Mouse (Mus musculus): ENCODE measurements around the gene Gm20532.

Gm20532 gene

DNA sequence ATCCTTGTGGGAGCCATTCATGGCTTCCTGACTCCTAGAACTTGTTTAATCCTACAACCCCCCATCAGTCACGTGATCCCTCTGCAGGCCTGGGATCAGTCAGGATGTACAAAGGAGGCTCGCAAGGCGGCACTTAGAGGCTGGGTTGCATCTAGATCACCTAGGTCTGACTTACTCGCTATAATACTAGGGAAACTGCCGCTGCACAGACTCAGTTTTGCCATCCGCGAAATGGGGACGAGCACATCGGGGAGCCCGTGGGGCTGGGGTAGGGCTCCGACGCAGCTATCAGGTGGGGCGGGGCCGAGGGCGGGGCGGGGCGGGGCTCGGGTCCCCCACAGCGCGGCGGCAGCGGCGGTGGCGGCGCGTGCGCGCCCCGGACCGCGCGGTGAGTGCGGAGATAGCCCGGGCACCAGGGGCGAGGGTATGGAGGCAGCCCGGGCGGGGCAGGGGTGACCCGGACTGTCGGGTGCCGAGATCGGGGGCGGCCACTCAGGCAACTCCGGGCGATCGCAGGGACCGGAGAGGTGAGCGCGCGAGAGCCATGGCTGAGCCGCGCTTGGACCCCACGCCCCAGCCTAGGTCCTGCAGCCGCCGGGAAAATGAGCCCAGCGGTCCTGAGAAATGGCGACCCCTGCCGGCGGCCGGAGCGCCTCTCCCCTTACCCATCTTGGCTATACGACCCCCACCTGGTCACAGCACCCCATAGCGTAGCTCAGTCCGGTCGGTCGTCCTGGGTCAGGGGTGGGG, at the start of gene Gm20532:
Gm20532 (plus strand) TSS at position 346 of the 750 bp plus-strand sequence.
- DNase-seq (ENCODE audit: extremely low spot score, low read depth, low spot score): no peak

DNA sequence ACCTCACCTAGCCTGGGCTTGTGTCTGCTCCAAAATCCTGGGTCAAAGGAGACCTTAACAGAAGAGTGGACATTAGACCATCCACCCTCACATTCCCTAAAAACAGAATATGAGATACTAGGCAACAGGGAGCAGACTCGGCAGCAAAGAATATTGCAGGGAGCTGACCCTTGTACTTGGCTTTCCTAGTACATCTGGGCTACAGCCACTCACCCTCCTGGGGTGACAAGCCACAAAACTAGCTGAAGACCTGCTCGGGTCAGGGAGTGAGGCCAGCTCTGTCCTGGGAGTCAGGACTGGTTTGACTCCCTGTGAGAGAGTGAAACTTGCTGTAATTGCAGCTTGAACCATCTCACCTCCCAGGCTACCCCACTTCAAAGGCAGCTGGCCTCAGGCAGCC, 46.9 kb upstream of the Gm20532 start:
- no peak for DNase-seq (ENCODE audit: extremely low spot score, low read depth, low spot score)

DNA sequence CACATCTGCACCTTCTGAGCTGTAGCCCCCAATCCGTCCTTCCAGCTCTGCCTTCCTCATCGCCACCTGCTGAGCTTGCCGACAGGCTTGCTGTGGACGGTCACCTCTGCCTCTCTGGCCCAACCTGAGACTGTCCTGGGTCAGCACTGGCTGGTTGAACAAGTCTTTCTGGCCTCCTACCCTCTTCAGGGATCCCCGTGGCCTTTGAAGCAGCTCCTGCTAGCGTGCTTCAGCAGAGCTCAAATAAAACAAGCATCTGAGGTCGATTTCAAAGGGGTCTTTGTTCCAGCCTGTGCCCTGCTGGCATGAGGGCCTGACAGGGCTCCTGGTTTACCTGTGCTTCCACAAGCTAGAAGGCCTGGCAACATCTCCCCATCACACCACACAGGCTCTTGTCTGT, 45.7 kb upstream of the Gm20532 start:
- no peak for DNase-seq (ENCODE audit: extremely low spot score, low read depth, low spot score)

DNA sequence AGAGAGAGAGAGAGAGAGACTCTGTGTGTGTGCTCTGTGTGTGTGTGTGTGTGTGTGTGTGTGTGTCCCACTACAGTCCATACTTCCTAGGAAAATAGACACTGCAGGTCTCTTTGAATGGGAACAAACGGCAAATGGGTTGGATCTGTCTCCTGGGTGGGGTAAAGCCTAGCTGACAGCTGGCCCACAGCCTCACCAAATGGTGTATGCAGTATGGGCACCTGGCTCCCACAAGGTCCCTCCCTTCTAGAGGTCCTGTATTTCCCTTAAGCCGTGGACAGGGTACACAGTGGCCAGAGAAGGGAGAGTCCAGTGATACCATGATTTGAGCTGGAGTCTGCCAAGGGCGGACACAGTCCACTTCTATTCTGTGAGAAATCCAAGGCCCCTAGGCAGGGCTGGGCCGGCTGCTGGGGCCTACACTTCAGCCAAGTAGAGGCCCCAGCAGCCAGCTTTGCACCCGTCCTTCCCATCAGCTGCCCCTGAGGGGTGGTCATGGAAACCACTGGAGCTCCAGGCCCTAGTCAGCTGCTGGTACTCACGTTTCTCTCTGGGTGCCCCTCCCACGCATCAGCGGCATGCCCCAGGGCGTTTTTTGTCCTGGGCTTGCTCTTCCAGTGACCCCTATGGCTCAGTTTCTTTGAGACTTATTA, 45.1 kb upstream of the Gm20532 start:
- no peak for DNase-seq (ENCODE audit: extremely low spot score, low read depth, low spot score)

DNA sequence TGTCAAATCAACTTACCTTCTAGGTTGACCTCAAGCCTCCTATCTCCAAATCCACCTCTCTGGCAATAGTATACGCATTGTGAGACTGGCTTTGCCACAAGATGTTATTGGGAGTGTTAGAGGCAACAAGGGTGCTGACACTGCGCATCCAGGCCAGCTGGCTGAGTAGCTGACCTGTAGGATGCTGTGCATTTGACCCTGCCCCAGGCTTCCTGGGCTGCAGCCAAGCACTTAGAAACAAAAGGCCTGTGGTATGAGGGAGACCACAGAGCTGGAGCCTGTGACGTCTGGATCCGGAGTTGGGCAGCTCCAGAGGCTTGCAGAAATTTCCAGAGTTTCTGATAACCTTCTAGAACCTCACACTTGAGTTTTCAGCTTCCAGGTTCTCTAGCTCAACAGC, 43.3 kb upstream of the Gm20532 start:
- DNase-seq (ENCODE audit: extremely low spot score, low read depth, low spot score): no peak

DNA sequence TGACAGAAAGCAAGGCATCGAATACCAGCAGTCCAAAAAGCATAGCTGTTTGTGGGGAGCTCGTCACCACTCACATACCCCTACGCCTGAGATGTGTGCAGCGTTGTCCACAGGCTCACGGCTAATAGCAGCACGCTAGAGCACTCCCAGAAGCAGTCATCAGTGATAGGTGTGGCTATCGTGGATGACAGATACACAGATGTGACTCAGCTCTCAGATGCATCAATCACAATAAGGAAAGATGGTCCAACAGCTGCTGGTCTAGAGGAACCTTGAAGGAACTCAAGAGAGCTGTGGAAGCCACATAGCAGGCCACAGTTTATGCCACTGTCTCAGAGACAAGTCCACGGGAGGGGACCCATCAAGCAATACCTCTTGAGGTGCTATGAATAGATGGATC, 42.7 kb upstream of the Gm20532 start:
- DNase-seq (ENCODE audit: extremely low spot score, low read depth, low spot score): no peak

DNA sequence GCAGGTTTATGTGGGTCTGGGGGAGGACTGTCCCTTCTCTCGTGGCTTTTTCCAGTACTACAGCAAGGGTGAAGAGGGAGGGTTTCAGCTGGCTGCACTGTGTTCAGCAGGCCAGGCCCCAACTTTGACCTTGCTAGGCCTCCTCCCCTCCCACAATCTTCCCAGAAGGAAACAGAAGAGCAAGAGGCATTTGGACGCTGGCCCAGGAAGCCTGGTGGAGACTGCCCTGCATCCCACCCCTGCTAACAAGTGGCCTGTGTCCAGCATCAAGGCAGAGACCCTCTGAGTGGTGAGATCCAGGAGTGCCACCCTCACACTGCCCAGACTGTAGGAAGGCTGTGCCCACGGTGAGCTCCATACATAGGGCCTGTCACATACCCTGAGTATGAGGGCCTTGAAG, 42.2 kb upstream of the Gm20532 start:
- no peak for DNase-seq (ENCODE audit: extremely low spot score, low read depth, low spot score)

DNA sequence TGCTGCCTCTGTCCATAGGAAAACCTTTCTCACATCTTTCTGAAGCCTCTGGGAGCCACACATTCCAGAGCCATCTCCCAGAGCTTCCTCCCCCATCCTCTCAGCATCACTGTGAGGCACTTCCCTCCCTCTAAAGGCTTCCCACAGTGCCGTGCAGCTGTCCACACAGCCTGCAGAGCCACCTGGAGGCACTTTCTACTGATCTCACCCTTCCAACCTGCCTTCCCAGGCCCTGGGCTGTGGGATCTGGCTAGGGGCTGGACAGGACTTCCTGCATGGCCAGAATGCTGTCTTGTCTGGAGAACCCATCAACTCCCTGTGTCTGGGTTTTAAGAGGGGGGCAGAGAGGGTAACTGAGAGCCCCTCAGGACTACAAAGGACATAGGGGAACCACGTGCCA, 39.0 kb upstream of the Gm20532 start:
- DNase-seq (ENCODE audit: extremely low spot score, low read depth, low spot score): no peak

DNA sequence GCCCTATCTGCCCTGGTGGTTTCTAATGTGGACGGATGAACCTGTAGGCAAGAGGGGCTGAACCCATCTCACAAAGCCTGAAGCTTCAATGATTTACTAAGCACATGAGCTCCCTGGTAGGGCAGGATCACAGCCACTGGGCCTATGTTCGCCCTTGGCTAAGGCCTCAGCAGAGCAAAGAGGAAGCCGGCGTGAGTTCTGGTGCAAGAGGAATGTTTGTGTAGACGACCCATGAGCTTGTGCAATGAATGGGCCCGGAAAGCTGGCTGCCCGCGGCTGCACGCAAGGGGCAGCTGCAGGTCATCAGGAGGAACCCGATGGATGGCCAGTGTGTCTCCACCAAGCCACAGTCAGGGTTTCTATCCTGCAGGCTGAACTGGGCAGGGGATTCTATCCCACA, 36.6 kb upstream of the Gm20532 start:
- no peak for DNase-seq (ENCODE audit: extremely low spot score, low read depth, low spot score)

DNA sequence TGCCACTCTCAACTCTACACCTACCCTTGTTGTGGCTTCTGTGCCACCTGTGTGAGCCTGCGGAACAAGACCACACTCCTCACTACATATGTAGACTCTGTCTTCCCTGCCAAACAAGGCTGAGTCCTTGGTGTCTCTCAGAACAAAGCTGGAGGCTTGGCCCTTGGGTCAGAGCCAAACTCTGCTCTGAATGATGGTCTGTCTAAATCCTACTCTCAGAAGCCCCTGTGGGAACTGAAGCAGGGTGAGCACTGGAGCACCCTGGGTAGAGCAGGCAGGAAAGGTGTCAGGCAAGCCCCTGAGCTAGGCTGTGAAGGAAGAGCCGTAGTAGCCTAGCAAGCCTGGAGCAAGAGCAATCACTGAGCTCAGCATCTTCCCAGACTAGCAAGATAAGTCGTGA, 36.2 kb upstream of the Gm20532 start:
- no peak for DNase-seq (ENCODE audit: extremely low spot score, low read depth, low spot score)

DNA sequence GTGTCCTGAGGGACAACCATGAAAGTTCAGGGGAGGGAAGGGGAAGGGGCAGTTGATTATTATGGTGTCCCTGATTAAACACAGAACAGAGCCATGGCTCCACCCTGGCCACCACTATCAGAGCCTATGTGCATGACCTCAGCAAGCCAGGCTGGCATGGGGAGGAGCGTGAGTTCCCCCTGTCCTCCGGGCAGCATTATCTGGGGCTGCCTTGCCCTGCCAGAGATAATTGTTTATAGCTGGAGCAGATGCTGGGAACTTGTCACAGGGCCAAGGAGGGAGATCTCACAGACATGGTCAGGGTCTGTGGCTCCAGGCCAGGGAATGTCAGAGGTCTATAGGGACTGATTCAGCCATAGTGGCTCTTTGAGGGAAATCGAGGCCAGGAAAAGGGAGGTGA, 35.7 kb upstream of the Gm20532 start:
- DNase-seq (ENCODE audit: extremely low spot score, low read depth, low spot score): no peak

DNA sequence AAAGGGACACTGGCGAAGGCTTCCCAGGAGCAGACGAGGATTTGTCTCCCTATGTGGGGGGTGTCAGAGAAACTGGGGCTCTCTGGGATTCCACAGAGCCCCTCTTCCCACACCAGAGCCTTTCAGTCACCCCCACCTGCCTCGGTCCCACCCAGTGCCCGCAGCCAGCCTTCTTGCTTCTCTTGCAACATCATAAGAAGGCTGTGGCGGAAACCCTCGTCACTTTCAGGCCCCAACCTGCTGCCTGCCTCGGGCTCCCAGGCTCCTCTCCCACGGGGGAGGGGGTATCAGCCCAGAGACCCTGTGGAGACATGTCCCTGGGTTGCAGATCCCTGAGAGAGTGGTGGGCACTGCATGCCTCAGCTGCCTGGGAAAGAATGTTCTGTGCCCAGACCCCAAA, 35.0 kb upstream of the Gm20532 start:
- DNase-seq (ENCODE audit: extremely low spot score, low read depth, low spot score): no peak

DNA sequence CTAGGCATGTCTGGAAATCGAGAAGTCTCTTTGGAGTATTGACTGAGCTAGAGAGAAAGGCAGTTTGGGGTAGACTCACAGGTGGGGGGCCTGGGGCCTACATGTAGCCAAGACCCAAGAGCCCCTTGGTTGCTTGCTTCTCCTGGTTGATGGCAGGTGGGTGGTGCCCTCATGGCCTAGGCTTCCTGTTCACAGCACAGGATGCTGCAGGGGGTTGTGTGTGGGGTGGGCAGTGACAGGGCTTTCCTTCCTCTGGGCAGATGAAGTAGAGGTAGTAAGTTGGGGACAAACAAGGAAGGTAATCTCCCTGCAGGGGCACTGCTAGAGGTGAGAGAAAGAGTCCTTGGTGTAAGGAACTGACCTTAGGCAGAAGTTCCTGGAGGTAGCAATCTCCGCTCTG, 34.4 kb upstream of the Gm20532 start:
- DNase-seq (ENCODE audit: extremely low spot score, low read depth, low spot score): no peak

DNA sequence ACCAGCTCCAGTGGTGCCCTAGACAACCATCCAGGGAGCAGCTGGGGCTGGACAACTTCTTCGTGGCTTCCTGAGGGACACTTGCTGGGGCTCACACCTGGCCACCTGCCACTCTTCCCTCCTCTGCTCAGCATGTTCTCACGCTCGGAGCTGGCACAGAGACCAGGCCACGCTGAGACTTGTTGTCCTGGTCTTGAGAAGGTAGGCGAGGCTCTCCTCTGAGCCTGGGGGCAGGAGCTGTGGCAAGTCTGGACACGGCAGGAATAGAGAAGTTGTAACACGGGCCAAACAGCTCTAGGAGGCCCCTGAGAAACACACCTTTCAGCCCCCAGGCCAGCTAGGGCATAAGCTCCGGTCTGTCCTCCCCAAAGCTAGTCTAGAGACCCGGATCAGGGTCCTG, 32.5 kb upstream of the Gm20532 start:
- DNase-seq (ENCODE audit: extremely low spot score, low read depth, low spot score): no peak

DNA sequence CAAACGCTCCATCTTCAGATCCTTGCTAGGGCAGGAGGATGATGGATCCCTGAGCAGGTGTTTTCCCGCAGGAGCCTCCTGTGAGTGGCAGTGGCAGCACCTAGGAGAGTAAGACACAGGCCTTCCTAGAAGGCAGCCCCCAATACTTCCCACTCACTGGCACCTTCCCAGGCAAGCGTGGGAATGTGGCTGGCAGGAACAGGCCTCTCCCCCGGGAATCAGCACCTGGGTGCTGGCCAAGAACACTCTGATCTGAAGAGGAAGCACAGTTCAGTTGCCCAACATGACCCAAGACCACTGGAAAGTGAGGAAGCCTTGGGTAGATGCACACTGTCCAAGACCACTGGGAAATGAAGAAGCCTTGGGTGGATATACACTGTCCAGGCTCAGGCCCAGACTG, 31.4 kb upstream of the Gm20532 start:
- no peak for DNase-seq (ENCODE audit: extremely low spot score, low read depth, low spot score)

DNA sequence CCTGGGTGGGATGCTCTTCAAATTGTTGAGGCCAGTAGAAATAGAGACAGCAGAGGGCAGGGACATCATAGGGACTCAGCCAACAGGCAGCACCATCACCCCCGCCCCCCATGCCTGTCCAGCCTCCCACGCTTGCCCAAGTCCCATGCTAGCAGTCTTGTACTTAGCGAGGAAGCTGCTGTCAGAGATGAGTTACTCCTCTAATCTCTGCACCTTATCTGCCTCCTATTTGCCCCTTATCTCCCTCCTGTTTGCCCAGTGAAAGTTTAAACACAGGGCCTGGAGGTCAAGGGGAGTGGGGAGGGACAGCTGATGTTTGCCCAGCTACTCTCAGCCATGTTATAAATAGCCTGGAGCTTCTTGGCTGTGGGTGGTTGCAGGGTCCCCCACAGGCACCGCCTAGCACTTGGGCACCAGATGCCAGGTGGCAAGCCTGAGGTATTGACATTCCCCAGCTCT, 29.9 kb upstream of the Gm20532 start:
- DNase-seq (ENCODE audit: extremely low spot score, low read depth, low spot score): no peak

DNA sequence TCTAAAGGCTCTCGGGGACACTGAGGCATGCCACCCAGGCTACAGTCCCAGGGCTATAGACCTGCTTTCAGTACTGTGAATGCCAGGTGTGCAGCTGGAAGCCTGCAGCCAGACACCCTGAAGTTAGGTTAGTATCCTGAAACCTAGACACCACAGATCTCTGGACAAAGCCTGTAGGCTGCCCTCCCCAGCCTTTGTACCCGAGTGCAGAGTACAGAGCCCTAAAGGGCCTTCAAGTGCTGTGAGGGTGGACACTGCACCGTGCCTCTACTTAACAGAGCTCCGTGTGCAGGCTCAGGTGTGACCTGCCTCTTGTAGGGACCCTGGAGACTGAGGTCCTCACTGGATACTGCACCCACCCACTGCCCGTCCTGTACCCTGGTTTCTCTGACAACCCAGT, 25.9 kb upstream of the Gm20532 start:
- no peak for DNase-seq (ENCODE audit: extremely low spot score, low read depth, low spot score)

DNA sequence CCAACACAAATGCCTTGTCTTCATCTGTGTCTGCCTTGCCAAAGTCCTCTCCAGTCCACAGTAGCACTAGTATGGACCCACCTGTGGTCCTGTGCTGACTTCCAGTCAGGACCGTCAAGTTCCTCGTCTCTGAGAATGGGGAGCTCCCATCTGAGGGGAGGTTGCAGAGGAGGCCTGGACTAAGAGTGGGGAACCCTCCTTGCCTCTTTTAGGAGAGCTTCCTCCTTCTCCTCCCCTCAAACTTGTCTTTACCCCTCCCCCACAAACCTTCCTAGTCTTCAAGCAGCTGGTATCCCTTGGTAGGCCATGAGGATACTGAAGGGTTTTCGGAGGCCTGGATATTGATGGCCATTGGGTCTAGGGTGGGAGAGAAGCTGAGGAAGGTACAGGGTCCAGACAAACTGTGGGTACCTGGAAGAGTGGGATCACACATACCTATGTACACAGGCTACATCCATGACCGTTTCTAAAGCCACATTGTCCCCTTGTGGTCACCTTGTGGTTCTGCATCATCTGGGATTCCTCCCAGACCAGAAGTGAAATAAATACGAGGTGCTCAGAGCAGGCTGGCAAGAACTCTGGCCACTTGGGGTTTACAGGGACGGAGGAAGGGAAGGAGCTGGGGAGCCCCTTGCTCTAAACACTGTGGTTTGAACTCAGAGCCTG, 25.0 kb upstream of the Gm20532 start:
- DNase-seq (ENCODE audit: extremely low spot score, low read depth, low spot score): peak; percentile 74

DNA sequence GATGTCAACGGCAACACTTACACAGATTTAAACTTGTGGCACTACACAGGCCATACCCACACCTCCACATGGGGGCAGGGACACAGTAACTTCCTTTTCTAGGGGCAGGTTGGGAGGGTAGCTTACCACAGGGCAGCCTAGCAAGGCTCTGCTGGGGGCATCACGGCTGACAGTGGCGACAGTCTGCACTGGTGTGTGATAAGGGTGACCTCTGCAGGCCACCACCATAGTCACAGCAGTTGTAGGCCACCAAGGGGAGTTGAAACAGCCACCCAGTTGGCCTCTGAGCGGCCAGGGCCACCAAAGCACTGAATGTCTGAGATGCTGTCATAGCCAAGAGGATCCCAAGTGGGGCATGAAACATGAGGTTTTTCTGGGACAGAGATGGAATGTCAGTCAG, 20.2 kb upstream of the Gm20532 start:
- DNase-seq (ENCODE audit: extremely low spot score, low read depth, low spot score): no peak

DNA sequence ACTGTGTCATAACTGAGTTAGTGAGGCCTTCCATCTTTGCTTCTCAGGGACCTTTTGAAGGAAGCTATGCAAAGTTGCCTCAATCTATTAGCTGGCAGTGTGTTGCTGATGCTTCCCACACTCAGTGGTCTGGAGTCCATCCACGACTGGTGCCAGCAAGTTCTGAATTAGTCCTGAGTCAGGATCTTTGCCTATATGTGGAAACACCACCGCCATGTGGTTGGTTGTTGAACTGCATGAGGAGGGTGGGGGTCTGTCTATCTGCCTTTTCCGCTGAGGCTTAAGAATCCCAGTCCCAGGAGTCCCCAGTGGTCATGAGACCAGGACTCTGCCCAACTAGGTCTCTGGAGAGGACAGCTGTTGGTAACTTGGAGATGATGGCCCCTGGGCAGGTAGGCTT, 16.4 kb upstream of the Gm20532 start:
- no peak for DNase-seq (ENCODE audit: extremely low spot score, low read depth, low spot score)

DNA sequence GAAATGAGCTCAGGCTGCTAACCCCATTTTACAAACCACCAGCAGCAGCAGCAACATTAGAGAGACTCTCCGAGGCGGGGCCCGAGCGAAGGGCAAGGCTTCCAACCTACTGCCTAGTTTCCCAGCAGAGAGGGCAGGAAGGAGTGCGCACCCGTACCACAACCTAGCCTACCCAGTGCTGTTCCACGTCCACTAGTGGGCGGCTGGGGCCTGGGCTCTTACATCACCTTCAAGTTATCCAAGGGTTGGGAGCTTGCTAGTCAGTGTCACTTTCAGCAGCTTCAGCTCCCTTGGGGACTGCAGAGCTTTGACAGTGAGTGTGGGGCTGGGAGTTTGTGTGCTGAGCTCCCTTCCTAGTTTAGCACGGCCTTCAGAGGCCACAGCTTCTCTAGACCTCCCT, 15.0 kb upstream of the Gm20532 start:
- no peak for DNase-seq (ENCODE audit: extremely low spot score, low read depth, low spot score)

DNA sequence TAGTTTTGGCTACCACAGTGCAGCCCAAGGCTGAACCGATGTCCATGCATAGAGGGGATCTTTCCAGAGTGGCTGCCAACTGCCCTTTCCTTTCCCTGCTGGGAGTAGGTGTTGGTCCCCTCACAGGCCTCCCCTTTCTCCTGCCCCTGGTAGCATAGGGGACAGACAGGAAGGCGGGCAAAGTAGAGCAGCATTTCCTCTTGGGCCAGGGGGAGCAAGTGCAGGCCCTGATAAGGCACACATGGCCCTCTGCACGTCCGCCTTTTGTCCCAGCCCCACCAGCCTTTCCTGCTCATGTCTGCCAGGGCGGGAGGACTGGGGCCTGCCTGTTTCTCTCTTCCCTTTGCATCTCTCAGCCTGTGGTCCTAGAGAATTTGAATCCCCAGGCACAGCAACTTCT, 14.6 kb upstream of the Gm20532 start:
- DNase-seq (ENCODE audit: extremely low spot score, low read depth, low spot score): no peak

All from hindlimb bud, embryonic 11.5 days (tissue).